Mouse (Mus musculus): ENCODE measurements around the gene Med28.

Gene Med28

DNA sequence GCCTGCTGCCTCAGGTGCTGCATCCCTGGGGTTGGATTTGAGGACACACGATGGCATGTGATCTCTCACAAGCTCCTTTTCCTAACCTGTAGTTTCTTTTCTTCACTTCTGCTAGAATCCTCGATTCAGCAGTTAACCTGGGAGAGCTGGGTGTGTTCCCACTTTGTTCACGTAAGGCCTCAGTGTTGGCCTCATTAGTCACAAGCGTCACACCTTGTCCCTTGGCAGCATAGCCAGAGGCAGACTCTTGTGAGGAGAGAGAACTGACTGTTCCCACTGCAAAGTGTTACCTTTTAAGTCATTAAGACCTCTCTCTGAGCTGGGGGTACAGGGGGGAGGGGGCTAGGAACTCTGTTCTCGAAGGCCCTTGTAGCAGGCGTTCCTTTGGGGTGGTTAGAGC lies 7.1 kb upstream of the Med28 start:
- no peak for DNase-seq (ENCODE audit: low spot score in 2 of 2)

DNA sequence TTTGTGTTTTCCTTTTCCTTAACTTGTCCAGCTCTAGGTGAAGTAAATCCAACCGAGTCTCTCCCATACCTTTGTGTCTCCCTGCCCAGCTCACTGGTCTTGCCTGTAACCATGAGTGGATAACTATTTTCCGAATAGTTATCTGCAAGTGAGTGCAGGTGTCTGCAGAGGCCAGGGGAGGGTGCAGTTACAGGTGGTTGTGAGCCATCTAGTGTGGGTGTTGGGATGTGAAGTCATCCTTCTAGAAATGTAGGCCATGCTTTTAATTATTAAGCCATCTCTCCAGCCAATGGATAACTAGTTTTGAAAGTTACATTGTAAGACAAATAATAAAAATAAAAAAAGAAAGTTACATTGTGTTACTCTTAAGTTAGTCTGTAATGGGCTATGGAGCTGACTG lies 6.5 kb upstream of the Med28 start:
- no peak for DNase-seq (ENCODE audit: low spot score in 2 of 2)

DNA sequence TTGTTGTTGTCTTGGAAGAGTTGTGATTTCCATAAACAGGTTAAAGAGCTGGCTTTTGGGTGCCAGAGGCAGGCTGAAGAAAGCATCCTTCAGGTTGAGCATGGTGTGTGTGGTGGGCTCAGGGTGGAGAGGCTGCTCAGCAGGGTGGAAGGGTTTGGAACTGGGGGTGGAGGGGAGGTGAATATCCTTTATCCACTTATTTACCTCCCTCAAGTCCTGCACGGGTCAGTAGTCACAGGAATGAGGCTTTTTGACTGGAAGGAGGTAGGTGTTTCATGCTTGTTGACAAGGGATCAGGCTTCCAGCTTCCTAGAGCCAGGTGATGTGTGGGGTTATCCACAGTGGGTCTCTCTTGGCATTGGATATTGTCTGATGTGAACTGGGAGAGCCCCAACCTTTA lies 5.4 kb upstream of the Med28 start:
- DNase-seq (ENCODE audit: low spot score in 2 of 2), result no peak

GRCm38 (mm10) chr5:45515151-45515743 lies 4.8 kb upstream of the Med28 start:
- DNase-seq (ENCODE audit: low spot score in 2 of 2), result no peak

DNA sequence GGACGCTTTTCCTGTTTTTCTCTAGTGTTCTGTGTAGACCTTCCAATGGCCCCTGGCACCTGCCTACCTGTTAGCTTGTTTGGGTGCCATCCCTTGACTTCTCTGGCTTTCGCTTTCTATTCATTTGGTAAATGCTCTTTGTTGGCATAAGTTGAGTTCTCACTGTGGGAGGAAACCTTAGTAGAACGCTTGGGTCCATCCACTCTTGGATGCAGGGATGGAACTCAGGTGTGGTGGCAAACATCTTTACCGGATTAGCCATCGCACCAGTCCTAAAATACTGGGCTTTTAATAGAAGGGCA lies 731 bp downstream of the Med28 start:
- no peak for DNase-seq (ENCODE audit: low spot score in 2 of 2)

DNA sequence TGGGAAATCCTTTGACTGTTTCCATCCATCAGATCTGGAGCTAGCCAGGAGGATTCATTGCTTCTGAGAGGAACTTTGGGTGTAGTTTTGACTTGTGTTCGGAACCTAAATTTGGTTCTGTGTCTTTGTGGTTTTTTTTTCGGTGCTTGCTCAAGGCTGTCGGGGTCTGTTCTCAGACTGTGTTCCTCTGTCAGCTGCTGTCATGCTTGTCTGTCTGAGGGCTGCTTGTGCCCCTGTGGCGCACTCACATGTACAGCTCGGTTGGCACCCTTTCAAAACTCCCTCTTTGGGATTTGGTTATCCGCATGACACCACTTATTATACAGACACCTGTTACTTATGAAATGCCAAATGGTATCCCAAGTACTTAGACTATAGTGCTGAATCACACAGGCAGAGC lies 1.6 kb downstream of the Med28 start:
- DNase-seq (ENCODE audit: low spot score in 2 of 2), result no peak

DNA sequence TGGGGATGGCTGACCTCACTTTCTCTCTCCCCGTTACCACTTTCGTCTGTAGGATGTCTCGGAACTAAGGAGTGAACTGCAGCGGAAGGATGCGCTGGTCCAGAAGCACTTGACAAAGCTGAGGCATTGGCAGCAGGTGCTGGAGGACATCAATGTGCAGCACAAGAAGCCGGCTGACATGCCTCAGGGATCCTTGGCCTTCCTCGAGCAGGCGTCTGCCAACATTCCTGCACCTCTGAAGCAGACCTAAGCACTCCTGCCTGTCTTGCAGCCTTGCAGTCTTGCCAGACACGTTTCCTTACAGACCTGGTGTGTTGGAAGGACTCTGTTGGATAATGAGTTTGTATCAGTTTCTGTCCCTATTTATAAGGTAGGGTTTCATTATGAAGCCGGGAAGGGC lies 5.1 kb downstream of the Med28 start:
- no peak for DNase-seq (ENCODE audit: low spot score in 2 of 2)

DNA sequence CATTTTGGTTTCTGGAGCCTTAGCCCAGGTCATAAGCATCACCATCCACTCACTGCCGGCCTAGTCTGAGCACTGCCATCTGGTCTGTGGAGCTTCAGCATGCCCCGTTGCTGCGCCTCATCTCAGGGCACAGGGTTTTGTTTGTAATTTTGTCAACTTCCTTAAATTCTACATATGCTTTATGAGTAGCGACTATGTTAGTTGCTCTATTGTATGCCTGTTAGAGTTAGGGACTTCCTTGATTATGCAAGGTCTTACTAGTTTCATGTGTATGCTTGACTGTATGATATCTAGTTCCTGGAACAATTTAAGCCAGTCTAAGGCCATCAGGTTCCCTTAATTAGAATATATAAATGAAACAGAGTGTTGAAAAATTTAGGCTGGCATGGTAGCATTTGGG lies 6.3 kb downstream of the Med28 start:
- no peak for DNase-seq (ENCODE audit: low spot score in 2 of 2)

GRCm38 (mm10) chr5:45529696-45530095 lies 9.7 kb downstream of the Med28 start:
- DNase-seq (ENCODE audit: low spot score in 2 of 2), result no peak

GRCm38 (mm10) chr5:45534319-45535098 lies 14.5 kb downstream of the Med28 start:
- DNase-seq (ENCODE audit: low spot score in 2 of 2), result peak; percentile 12 to 22

DNA sequence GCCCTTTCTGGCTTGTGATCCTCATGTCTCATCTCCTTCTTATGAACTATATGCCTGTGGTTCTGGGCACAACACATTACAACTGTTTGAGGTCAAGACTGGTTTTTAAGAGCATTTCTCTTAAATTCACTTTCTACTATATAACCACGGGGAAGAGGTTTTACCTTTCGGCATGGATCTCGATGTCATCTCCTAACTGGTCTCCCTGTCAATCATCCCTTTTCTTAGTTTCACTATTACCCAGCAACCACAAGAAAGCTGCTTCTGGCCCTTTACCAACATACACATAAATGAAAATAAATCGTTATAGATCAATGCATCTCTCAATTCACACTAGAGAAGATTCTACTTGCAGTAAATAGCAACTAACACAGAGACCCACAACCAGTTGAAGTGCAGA lies 15.1 kb downstream of the Med28 start:
- no peak for DNase-seq (ENCODE audit: low spot score in 2 of 2)

DNA sequence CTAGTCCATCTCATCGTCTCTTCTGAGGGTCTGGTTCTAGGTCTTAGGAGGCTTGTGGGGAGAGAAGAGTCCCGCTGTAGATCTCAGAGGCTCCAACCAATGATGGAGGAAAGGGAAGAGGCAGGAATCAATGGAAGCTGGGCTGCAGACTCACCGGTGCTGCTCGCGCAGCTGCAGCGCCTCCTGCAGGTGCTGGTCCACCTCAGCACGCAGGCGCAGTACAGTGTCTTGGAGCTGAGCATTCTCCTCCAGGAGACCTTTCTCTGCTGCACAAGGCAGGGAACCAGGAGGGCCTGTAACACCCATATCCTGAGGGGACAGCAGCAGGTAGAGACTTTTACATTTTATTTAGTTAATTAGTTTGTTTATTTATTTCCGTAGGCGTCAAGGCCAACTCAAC lies 19.5 kb downstream of the Med28 start:
- DNase-seq (ENCODE audit: low spot score in 2 of 2), result no peak

- peak in 1 of 2 experiments; percentile 2 for DNase-seq (ENCODE audit: low spot score in 2 of 2)
Observed at GRCm38 (mm10) chr5:45543374-45543773, 23.3 kb downstream of the Med28 start.

DNA sequence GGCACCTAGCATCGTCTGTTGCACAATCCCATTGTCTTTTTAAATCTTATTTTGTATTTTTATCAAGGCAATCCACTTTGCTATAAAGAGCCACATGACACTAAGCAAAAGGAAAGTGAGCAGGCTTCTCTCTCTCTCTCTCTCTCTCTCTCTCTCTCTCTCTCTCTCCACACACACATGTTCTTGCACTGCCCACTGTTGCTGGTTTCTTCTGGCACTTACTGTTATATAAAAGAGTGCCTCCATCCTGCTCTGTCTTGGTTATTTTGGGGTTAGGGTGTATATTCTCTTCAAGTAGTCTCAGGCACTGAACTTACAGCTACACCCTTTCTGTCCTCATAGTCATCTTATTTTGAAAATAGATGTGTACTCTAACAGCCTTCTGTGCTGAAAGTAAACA lies 29.6 kb downstream of the Med28 start:
- DNase-seq (ENCODE audit: low spot score in 2 of 2), result no peak

- DNase-seq (ENCODE audit: low spot score in 2 of 2), result no peak
Observed at GRCm38 (mm10) chr5:45564054-45564453, 44.0 kb downstream of the Med28 start.

- no peak for DNase-seq (ENCODE audit: low spot score in 2 of 2)
Observed at GRCm38 (mm10) chr5:45565829-45566228, 45.8 kb downstream of the Med28 start.

DNA sequence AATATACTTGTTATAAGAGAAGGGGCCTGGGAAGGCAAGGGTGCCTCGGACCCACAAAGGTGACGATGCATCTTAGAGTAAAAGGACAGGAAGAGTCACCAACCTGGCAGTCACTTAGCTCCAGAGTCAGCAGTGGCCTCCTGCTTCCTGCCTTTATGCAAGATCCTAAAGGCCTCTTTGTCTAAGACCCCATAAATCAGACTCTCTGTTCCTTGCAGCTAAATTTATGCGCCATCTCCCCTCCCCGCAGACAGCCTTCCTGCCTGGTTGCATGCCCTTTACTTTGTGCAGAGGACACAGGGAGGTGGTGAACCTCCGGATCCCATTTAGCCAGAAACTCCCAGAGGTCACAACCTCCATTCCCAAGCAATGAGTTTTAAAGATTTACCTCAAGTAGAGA lies 52.8 kb downstream of the Med28 start:
- no peak for DNase-seq (ENCODE audit: low spot score in 2 of 2)

- DNase-seq (ENCODE audit: low spot score in 2 of 2), result no peak
Observed at GRCm38 (mm10) chr5:45576716-45577115, 56.7 kb downstream of the Med28 start.

- DNase-seq (ENCODE audit: low spot score in 2 of 2), result peak; percentile 0 to 3
Observed at GRCm38 (mm10) chr5:45577376-45577775, 57.3 kb downstream of the Med28 start.
